Mouse (Mus musculus) c-Kit-positive CD71-positive TER-119-negative erythroid progenitor cells, embryonic 14.5 days (primary cell): ENCODE results near the gene Filip1l.

Experiments used
- DNase-seq: peaks from one replicate; pipeline ENCODE4 v3.0.0-alpha.2; 2013; ENCODE audit warnings: low read depth

Filip1l gene

DNA sequence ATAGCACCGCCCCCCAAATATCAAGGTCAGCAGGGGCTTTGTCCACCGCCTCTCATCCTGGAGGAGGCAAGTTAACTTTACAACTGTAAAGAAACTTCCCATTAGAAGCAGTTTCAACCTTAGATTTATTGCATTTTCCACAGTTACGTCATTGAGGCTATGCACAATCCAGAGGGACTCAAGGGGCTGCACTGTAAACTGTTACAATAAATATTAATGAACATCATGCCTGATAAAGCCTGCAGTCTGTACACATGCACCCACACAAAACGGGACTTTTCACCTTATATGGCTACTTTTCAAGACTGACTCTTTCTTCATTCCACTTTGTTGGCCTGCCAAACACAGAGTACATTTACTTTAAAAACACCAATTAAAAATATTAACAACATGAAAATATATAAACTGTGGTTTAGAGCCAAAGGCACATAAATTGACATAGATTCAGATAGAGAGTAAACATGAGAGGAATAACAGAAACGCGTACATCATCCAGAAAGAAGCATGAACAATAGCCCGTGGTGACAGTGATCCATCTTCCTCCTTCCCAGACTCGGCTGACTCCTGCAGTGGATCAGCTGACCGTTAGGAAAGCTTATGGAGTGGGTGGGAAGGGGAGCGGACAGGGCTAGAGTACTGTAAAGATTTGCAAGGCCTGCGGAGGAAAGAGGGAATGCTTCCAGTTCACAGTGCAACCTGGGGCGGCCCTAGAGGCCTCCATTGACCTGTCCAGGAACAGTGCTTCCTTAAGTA is 131.3 kb downstream of the Filip1l start:
- DNase-seq, result no peak

DNA sequence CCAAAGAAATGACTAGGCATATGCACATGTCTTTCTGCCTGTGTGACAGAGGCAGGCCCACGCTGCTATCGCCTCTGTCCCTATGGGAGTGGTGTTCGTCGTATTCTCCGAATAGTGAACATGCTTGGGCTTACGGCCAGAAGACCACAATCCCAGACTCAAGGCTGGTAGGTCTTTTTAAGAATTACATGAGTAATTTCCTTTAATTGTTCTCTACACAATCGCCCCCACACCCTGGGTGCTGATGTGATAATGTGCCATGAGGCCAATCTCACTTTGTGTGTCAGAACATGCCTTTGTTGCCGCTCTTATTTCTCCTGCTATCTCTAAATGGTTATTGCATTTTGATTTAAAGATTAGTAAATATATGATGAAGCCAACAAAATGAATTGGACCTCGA is 132.4 kb downstream of the Filip1l start:
- DNase-seq, result no peak

- DNase-seq, result no peak
Observed at GRCm38 (mm10) chr16:57486266-57486665, 133.4 kb downstream of the Filip1l start.

GRCm38 (mm10) chr16:57488661-57489060 is 135.8 kb downstream of the Filip1l start:
- DNase-seq, result no peak

DNA sequence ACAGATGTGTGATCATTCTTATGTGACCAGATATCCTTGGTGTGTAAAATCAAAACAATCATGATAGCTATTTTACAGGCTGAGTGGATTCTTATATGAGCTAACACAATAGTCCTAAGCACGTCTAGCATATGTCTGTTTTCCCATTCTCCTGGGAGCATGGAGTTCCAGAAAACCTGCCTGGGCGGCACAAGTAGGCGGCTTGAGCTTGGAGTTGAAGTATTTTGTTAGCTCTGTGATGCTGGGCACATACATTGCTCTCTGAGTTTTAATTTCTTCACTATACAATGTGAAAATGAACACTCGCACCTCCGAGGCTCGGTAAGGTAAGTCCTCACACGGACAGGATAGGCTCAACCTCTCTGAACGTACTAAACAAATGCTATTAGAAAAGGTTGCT is 137.8 kb downstream of the Filip1l start:
- no peak for DNase-seq

- no peak for DNase-seq
Observed at GRCm38 (mm10) chr16:57491853-57492252, 139.0 kb downstream of the Filip1l start.

GRCm38 (mm10) chr16:57495476-57496203 is 142.7 kb downstream of the Filip1l start:
- no peak for DNase-seq

- DNase-seq, result no peak
Observed at GRCm38 (mm10) chr16:57496437-57497173, 143.7 kb downstream of the Filip1l start.

- DNase-seq, result no peak
Observed at GRCm38 (mm10) chr16:57500851-57501250, 148.0 kb downstream of the Filip1l start.

- DNase-seq, result no peak
Observed at GRCm38 (mm10) chr16:57502230-57502629, 149.3 kb downstream of the Filip1l start.

GRCm38 (mm10) chr16:57502761-57503160 is 149.9 kb downstream of the Filip1l start:
- DNase-seq, result no peak

- no peak for DNase-seq
Observed at GRCm38 (mm10) chr16:57504728-57505127, 151.8 kb downstream of the Filip1l start.

DNA sequence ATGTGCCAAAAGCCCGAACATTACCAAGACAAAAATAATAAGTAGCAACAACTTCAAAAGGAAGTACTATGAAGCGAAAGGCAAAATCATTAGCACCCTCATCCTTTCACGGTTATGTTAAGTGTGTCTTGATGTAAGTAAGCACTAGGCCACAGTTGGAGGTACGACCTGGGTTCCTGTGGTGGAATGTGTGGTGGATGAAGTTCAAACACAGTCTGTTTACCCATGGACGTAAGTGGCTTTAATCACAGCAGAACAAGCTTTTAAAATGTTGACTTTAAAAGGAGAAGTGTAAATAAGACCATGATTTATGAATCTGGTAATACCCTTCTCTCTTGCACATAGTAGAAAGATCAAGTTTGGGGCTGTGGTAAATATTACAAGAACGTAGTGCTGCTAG is 153.2 kb downstream of the Filip1l start:
- no peak for DNase-seq

- DNase-seq, result no peak
Observed at GRCm38 (mm10) chr16:57508351-57508750, 155.5 kb downstream of the Filip1l start.

DNA sequence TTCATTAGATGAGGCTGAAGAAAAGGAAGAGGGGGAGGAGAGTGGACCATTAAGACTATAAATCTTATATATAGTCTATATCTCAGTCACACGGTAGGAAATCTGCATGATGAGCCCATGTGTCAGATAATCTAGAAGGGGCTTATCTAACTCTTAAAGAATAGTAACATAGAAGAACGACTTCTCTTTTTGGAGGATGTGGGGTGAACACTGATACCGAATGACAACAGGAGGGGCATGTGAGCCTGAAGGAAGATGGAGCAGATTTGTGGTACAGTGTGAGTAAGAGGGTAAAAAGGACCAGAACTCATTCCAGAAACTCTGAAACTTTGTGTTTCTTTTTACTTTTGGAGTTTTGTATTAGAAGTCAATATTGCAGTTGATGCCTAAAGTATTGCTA is 156.2 kb downstream of the Filip1l start:
- no peak for DNase-seq

- DNase-seq, result no peak
Observed at GRCm38 (mm10) chr16:57513562-57513961, 160.7 kb downstream of the Filip1l start.

- DNase-seq, result no peak
Observed at GRCm38 (mm10) chr16:57514371-57514770, 161.5 kb downstream of the Filip1l start.

- DNase-seq, result no peak
Observed at GRCm38 (mm10) chr16:57515636-57516035, 162.7 kb downstream of the Filip1l start.

- DNase-seq, result no peak
Observed at GRCm38 (mm10) chr16:57525046-57525445, 172.2 kb downstream of the Filip1l start.

GRCm38 (mm10) chr16:57525476-57525875 is 172.6 kb downstream of the Filip1l start:
- no peak for DNase-seq

DNA sequence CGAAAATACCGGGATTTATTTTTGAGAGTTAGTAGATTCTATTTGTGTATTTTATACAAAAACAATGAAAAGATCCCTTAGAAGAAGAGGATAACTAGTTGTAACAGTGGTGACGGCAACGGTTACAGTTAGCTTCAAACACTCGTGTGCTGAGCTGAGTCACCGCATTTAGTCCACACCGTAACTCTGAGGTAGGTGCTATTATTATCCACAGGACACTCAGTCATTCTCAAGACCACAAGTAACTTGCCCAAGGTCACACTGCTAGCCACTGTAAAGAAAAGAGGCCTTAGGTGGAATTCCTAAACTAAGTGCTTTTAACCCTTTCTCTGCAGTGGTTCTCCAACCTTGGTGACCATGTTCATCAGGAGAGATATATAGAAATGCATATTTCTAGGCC is 174.0 kb downstream of the Filip1l start:
- DNase-seq, result no peak

GRCm38 (mm10) chr16:57528457-57528856 is 175.6 kb downstream of the Filip1l start:
- DNase-seq, result no peak

DNA sequence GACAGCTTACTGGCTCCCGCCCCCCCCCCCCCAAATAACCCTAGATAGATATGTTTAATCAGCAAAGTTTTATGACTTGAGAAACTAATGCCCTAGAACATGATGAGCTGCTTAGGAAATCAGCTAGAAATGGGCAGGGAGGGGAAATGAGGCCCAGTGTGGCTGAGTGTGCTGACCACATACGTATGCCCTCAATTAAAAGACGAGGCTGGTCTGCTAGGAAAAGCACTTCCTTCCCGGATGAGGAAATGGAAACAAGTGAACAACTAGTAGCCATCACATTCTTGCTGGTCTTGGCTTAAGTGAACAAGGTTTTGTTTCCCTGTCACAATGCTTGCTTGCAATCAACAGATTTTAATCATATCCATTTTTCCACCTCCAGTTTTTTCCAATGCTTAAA is 177.7 kb downstream of the Filip1l start:
- DNase-seq, result no peak
